7 mouse cellular contexts compared by ENCODE assay signal in genomic region chr2:60880789-60881570, GRCm38 (mm10).
DNase-seq lines count a peak whose midpoint lies in the region; ATAC-seq and TF ChIP-seq lines count a peak whose summit lies in the region.

No protein-coding gene starts in this region.

- H3K9me3 ChIP-seq in embryonic facial prominence, embryonic 10.5 days = no peaks in the 10 kb centered on the region
- H3K9me3 ChIP-seq in liver, embryonic 11.5 days (ENCODE audit: control insufficient read depth, low read length) = no peaks in the 10 kb centered on the region

- DNase-seq in adrenal gland, postnatal 14 days = peak; percentile 86
- peak; percentile 79 for DNase-seq in embryonic facial prominence, embryonic 10.5 days (ENCODE audit: low spot score)
- DNase-seq in heart, adult 2 months = peak; percentile 91 to 92
- DNase-seq in kidney, adult 2 months = peak; percentile 83
- DNase-seq in liver, embryonic 11.5 days (ENCODE audit: low spot score) = peak; percentile 75
- peak; percentile 72 to 87 for DNase-seq in spleen, postnatal 4 days (ENCODE audit: low spot score in 2 of 2)

- intact Hi-C loops in heart, adult 2 months (cut with DNase I) = loop anchor here (1.0 to 2.0 kb wide), 4 partner anchors 20 to 70 kb away; no protein-coding TSS in a partner anchor

- H3K36me3 ChIP-seq in embryonic facial prominence, embryonic 10.5 days (replicated peaks) = peaks cover 6% of the 10 kb centered on the region
- H3K36me3 ChIP-seq in heart, adult 2 months (ENCODE audit: control insufficient read depth, insufficient read depth, low read length) = peaks cover 30% of the 10 kb centered on the region
- H3K36me3 ChIP-seq in kidney, adult 2 months (ENCODE audit: control insufficient read depth, insufficient read depth, low read length) = no peaks in the 10 kb centered on the region
- no peaks in the 10 kb centered on the region; the same call in 1 of the 2 replicates for H3K36me3 ChIP-seq in liver, embryonic 11.5 days (ENCODE audit: control insufficient read depth, insufficient read depth, low read length)
- H3K36me3 ChIP-seq in myocyte (ENCODE audit: control insufficient read depth, insufficient read depth) = no peaks in the 10 kb centered on the region

- under 1% methylated on average over 92 of the region's 104 CpGs for WGBS in embryonic facial prominence, embryonic 10.5 days
- WGBS in heart, adult 2 months = 4% methylated on average over 88 of the region's 104 CpGs
- 3% methylated on average over 103 of the region's 104 CpGs for WGBS in kidney, adult 2 months
- WGBS in liver, embryonic 11.5 days = under 1% methylated on average over 79 of the region's 104 CpGs

- H3K4me3 ChIP-seq in embryonic facial prominence, embryonic 10.5 days = peak overlapping the region; percentile 87
- peak overlapping the region; percentile 90 for H3K4me3 ChIP-seq in heart, adult 2 months
- H3K4me3 ChIP-seq in kidney, adult 2 months (ENCODE audit: insufficient read depth, low read depth, low read length) = peak overlapping the region; percentile 64
- peak overlapping the region; percentile 98 for H3K4me3 ChIP-seq in liver, embryonic 11.5 days (ENCODE audit: low read depth, low read length)
- H3K4me3 ChIP-seq in myocyte = peak overlapping the region; percentile 51

- peak overlapping the region; percentile 90 for H3K4me2 ChIP-seq in liver, embryonic 11.5 days
- H3K4me2 ChIP-seq in myocyte (ENCODE audit: low read depth) = peak overlapping the region; percentile 95

- peak overlapping the region; percentile 98 for H3ac ChIP-seq in myocyte (ENCODE audit: control insufficient read depth, insufficient read length)

- peak overlapping the region; percentile 100 for H3K9ac ChIP-seq in heart, adult 2 months (ENCODE audit: low read depth, low read length)
- H3K9ac ChIP-seq in liver, embryonic 11.5 days (ENCODE audit: low read depth, low read length) = peak overlapping the region; percentile 91

- H3K4me1 ChIP-seq in embryonic facial prominence, embryonic 10.5 days = peaks cover 68% of the 10 kb centered on the region
- H3K4me1 ChIP-seq in heart, adult 2 months (ENCODE audit: control insufficient read depth, insufficient read depth, low read length) = peaks cover 26% of the 10 kb centered on the region
- peaks cover 14% of the 10 kb centered on the region; the same call in 1 of the 2 replicates for H3K4me1 ChIP-seq in kidney, adult 2 months (ENCODE audit: control insufficient read depth, insufficient read depth, low read length)
- H3K4me1 ChIP-seq in liver, embryonic 11.5 days (replicated peaks; ENCODE audit: control insufficient read depth, insufficient read depth, low read length) = peaks cover 53% of the 10 kb centered on the region

- H3K27ac ChIP-seq in embryonic facial prominence, embryonic 10.5 days (replicated peaks) = peak overlapping the region; percentile 96
- peak overlapping the region; percentile 95 for H3K27ac ChIP-seq in heart, adult 2 months
- H3K27ac ChIP-seq in kidney, adult 2 months (ENCODE audit: insufficient read depth, low read depth, low read length) = peak overlapping the region; percentile 80
- peak overlapping the region; percentile 89 for H3K27ac ChIP-seq in liver, embryonic 11.5 days (ENCODE audit: low read depth, low read length)

- ATAC-seq in liver, embryonic 11.5 days (replicated peaks; ENCODE audit: low FRiP score) = peak; percentile 87

- peaks cover 30% of the 10 kb centered on the region for H3K27me3 ChIP-seq in embryonic facial prominence, embryonic 10.5 days (replicated peaks; ENCODE audit: low read depth, poor library complexity, severe bottlenecking)
- H3K27me3 ChIP-seq in heart, adult 2 months (ENCODE audit: control insufficient read depth, insufficient read depth, low read length) = no peaks in the 10 kb centered on the region
- H3K27me3 ChIP-seq in kidney, adult 2 months (replicated peaks; ENCODE audit: control insufficient read depth, insufficient read depth, low read length) = no peaks in the 10 kb centered on the region
- H3K27me3 ChIP-seq in liver, embryonic 11.5 days (replicated peaks; ENCODE audit: control insufficient read depth, insufficient read depth, low read length) = no peaks in the 10 kb centered on the region
- H3K27me3 ChIP-seq in myocyte (ENCODE audit: control insufficient read depth, insufficient read depth, insufficient read length) = no peaks in the 10 kb centered on the region

- no peak for TF ChIP-seq POLR2A in heart, adult 2 months (IDR thresholded peaks at IDR 0.05; ENCODE audit: insufficient read depth, low read depth, low read length)
- no peak for TF ChIP-seq POLR2A in kidney, adult 2 months (IDR thresholded peaks at IDR 0.05; ENCODE audit: low read depth, low read length)
- peak; percentile 74 for TF ChIP-seq POLR2A in myocyte (IDR thresholded peaks at IDR 0.05; ENCODE audit: insufficient read length, low read depth)

- TF ChIP-seq CTCF in heart, adult 2 months (IDR thresholded peaks at IDR 0.05) = peak; percentile 14; the same call in 1 of the 2 replicates
- TF ChIP-seq CTCF in kidney, adult 2 months (conservative IDR thresholded peaks at IDR 0.05; ENCODE audit: insufficient read depth, insufficient read length, low read depth, low read length) = no peak

- TF ChIP-seq EP300 in heart, adult 2 months (IDR thresholded peaks at IDR 0.05; ENCODE audit: insufficient read depth, low read depth, low read length) = no peak

- peaks cover 9% of the 10 kb centered on the region for H3K79me2 ChIP-seq in heart, adult 2 months (replicated peaks; ENCODE audit: control insufficient read depth, insufficient read depth, low read length)
- H3K79me2 ChIP-seq in myocyte (ENCODE audit: control insufficient read depth, insufficient read depth) = peaks cover 70% of the 10 kb centered on the region

TF ChIP-seq in myocyte, 11 proteins besides CTCF, POLR2A, EP300 and RAD21:
- TF ChIP-seq POLR2AphosphoS2 (IDR thresholded peaks at IDR 0.05; ENCODE audit: insufficient read length, low read depth) (peak; percentile 76), TCF12 (IDR thresholded peaks at IDR 0.05; ENCODE audit: insufficient read depth, poor library complexity, severe bottlenecking) (no peak), USF1 (IDR thresholded peaks at IDR 0.05; ENCODE audit: low read depth) (no peak), E2F4 (IDR thresholded peaks at IDR 0.05; ENCODE audit: insufficient read depth) (no peak), TCF3 (IDR thresholded peaks at IDR 0.05; ENCODE audit: insufficient read length, low read depth) (peak; percentile 7), MYOD1 (IDR thresholded peaks at IDR 0.05; ENCODE audit: control insufficient read depth in 1 of 3, insufficient read length in 2 of 3, low read depth in 2 of 3) (peak in 1 of 3 experiments; percentile 57), MAX (IDR thresholded peaks at IDR 0.05; ENCODE audit: low read depth) (no peak), MYOG (IDR thresholded peaks at IDR 0.05; ENCODE audit: control insufficient read depth in 1 of 3, insufficient read depth in 1 of 3, insufficient read length in 2 of 3, low read depth in 2 of 3) (peak in 1 of 3 experiments; percentile 14), CEBPB (IDR thresholded peaks at IDR 0.05; ENCODE audit: insufficient read depth, poor library complexity, severe bottlenecking) (no peak)

Comparison
In these comparisons a context has a peak if more than half of its experiments do, and no peak if none do; other contexts are left out.
1. Peak in every context shown above with its lines: DNase-seq, ATAC-seq, H3K4me3 ChIP-seq and H3K27ac ChIP-seq.